Mouse (Mus musculus) A20 (cell line): ENCODE measurements around the gene Pkn2.

ENCODE experiments used
- DNase-seq: peaks from one replicate; pipeline ENCODE4 v3.0.0-alpha.2; 2011; ENCODE audit warnings: low read depth, low spot score

Gene Pkn2

GRCm38 (mm10) chr3:142743973-142744898 is 137.6 kb downstream of the Pkn2 start:
- DNase-seq: peak; percentile 73
